Mouse (Mus musculus) G1E (cell line): ENCODE measurements around the gene Zfp110. TPM values are rescaled to one million over a fixed set of nuclear protein-coding genes. Genes with fewer than 3 reads are reported as not detected.

Experiments
- ATAC-seq: 2 replicates; pipeline ENCODE4 v1.8.0; 2016; ENCODE audit warnings: mild to moderate bottlenecking; ENCODE audit not compliant: insufficient number of reproducible peaks, poor library complexity, low FRiP score, severe bottlenecking; ENCODE audit errors: extremely low read depth
- DNase-seq: peaks from one replicate; pipeline ENCODE4 v3.0.0; 2012; ENCODE audit warnings: low spot score
- H3K27me3 ChIP-seq: 2 replicates; pipeline ENCODE4 v1.6.1; 2012; ENCODE audit warnings: mild to moderate bottlenecking, low read length, inconsistent platforms; ENCODE audit not compliant: insufficient read depth
- H3K36me3 ChIP-seq: replicated peaks from 2 replicates; pipeline ENCODE3; 2012; ENCODE audit warnings: mild to moderate bottlenecking, inconsistent platforms
- H3K4me1 ChIP-seq: 2 replicates; pipeline ENCODE4 v1.6.1; 2012; ENCODE audit warnings: low read depth, low read length, inconsistent platforms, mixed read lengths; ENCODE audit not compliant: insufficient read depth
- H3K4me3 ChIP-seq: 2 replicates; pipeline ENCODE4 v1.5.1; 2012; ENCODE audit warnings: low read depth, mild to moderate bottlenecking, inconsistent platforms, low read length, moderate library complexity, mixed read lengths
- H3K9me3 ChIP-seq: replicated peaks from 2 replicates; pipeline ENCODE4 v1.6.1; 2012; ENCODE audit warnings: inconsistent platforms
- CTCF ChIP-seq: IDR thresholded peaks from 2 replicates; pipeline ENCODE4 v1.5.1; 2012; ENCODE audit warnings: low read depth, low read length, inconsistent platforms, mixed read lengths
- GATA1 ChIP-seq: IDR thresholded peaks from 2 replicates; pipeline ENCODE4 v1.6.1; 2012; ENCODE audit warnings: borderline replicate concordance, low read length, inconsistent platforms, mixed read lengths
- GATA2 ChIP-seq: IDR thresholded peaks from 2 replicates; pipeline ENCODE4 v1.6.1; 2012; ENCODE audit warnings: low read depth, low read length, inconsistent platforms, borderline replicate concordance
- POLR2AphosphoS5 ChIP-seq: IDR thresholded peaks from 2 replicates; pipeline ENCODE4 v1.6.1; 2012; ENCODE audit warnings: low read depth, low read length, inconsistent platforms; ENCODE audit not compliant: insufficient replicate concordance
- TAL1 ChIP-seq: conservative IDR thresholded peaks from 2 replicates; pipeline ENCODE4 v1.6.1; 2012; ENCODE audit warnings: low read depth, low read length, inconsistent platforms, mixed read lengths
- polyA plus RNA-seq: library from polyadenylated mRNA; stranded (reverse); fragments of >175 nt; gene quantifications from 2 replicates; pipeline ENCODE4 v1.2.3, GENCODE M21; 2012
- total RNA-seq, 2 experiments: library from RNA; stranded (forward) in 1 of 2; stranded (reverse) in 1 of 2; fragments of 200-1000 nt in 1 of 2; fragments of >200 nt in 1 of 2; fragmentation: Nextera tagmentation in 1 of 2; gene quantifications; 2 replicates each; pipeline ENCODE4 v1.2.3; 2014 to 2017

Gene Zfp110
- total and polyA plus RNA-seq, 3 experiments, result 3.2 to 59.9 (median 53.1) TPM

- Histone ChIP-seq H3K36me3 (peaks cover 30% of the 10 kb centered on the region), H3K4me3 (no peak within 1 kb of the TSS), H3K27me3 (no peaks in the 10 kb centered on the region), H3K9me3 (peaks cover 14% of the 10 kb centered on the region), H3K4me1 (no peaks in the 10 kb centered on the region)
- no peak for ATAC-seq
- TF ChIP-seq POLR2AphosphoS5, result no peak
- TF ChIP-seq GATA1, result no peak
- TF ChIP-seq CTCF, result no peak
- no peak for TF ChIP-seq GATA2
- TF ChIP-seq TAL1, result no peak
- DNase-seq, result no peak
Measured at GRCm38 (mm10) chr7:12802866-12803726, 31.5 kb upstream of the Zfp110 start, which contains the start of gene Zscan18. Zscan18 (minus strand) TSS chr7:12803635.

- H3K9me3 ChIP-seq, result peaks cover 15% of the 10 kb centered on the region
- H3K4me1 ChIP-seq, result no peaks in the 10 kb centered on the region
- no peak for TF ChIP-seq GATA1
- TF ChIP-seq GATA2, result no peak
- TF ChIP-seq POLR2AphosphoS5, result no peak
- TF ChIP-seq CTCF, result no peak
- TF ChIP-seq TAL1, result no peak
- no peak overlapping the region for H3K4me3 ChIP-seq
- ATAC-seq, result no peak
- H3K36me3 ChIP-seq, result peaks cover 36% of the 10 kb centered on the region
- DNase-seq, result no peak
- no peaks in the 10 kb centered on the region for H3K27me3 ChIP-seq
Measured at GRCm38 (mm10) chr7:12803727-12804071, 30.9 kb upstream of the Zfp110 start.

GRCm38 (mm10) chr7:12815566-12815965 is 19.0 kb upstream of the Zfp110 start:
- Histone ChIP-seq H3K27me3 (no peaks in the 10 kb centered on the region), H3K36me3 (peaks cover 45% of the 10 kb centered on the region), H3K4me3 (no peak overlapping the region), H3K4me1 (peaks cover 14% of the 10 kb centered on the region; the same call in 1 of the 2 replicates), H3K9me3 (peaks cover 39% of the 10 kb centered on the region)
- TF ChIP-seq GATA2 (no peak), CTCF (no peak), GATA1 (no peak)
- DNase-seq (no peak), ATAC-seq (no peak)

DNA sequence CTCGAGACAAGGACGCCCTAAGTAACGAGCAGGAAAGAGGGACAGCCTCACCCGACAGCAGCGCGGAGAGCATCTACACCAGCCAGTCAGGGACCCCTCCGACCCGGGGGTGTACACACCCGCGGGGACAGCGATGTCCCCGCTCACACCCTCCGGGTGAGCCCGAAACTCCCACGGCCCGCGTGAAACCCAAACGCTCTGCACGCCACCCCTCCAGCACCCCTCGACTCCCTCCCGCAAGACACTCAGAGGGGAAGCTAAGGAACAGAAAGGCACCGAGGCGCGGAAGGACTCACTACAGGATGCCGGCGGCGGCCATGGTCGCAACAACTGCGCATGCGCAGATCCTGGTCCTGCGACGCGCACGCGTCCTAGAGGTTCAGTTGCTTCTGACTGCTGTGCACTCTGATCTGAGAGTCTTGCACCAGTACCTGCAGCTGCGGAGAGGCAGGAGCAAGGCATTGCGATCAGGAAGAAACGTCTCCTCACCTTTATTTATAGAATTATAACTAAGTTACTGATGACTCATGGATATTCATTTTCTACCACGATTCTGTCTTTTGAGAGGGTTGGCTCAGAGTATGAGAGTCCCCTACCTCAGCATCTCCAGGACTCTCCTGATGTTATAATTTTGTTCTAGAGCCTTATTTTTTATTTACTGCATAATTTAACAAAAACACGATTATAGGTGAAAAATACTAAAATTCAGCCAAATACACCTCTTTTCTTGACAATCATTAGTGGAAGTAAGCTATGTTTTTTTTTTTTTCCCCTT is 15.9 kb upstream of the Zfp110 start, which contains the start of gene Zfp329:
Zfp329 (minus strand) TSS at position 338 of the 775 bp plus-strand sequence.
- ATAC-seq, result peak; percentile 95
- H3K9me3 ChIP-seq, result peaks cover 24% of the 10 kb centered on the region
- TF ChIP-seq CTCF, result no peak
- TF ChIP-seq GATA2, result no peak
- no peak for TF ChIP-seq POLR2AphosphoS5
- no peak for TF ChIP-seq TAL1
- TF ChIP-seq GATA1, result no peak

DNA sequence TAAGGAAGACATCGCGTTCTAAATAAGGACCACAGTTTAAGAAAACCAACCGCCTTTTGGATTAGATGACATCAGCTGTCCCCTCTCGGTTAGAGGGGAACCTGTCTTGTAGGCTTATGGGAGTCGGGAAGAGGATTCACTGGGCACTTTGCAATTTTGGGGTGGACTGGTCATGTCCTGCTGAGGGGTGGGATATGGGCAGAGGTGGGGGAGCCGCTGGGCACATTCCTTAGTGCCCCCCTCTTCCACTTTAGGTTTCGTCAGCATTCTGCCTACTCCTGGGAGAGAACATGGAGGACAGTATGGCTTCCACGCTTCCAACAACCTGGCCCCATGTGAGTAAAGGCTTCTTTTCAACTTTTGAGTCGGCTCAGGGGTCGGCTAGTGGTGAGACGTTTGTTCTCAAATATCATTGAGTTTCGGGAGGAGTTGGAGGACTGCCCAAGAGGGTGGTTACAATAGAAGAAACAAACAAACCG is 671 bp downstream of the Zfp110 start:
- TF ChIP-seq GATA2 (no peak), CTCF (no peak), TAL1 (no peak), GATA1 (no peak), POLR2AphosphoS5 (no peak)
- 0 out of 2 replicates have a peak, but pooled peaks have one; percentile 12 for ATAC-seq
- Histone ChIP-seq H3K36me3 (peaks cover 40% of the 10 kb centered on the region), H3K4me1 (peaks cover 18% of the 10 kb centered on the region), H3K9me3 (peaks cover 27% of the 10 kb centered on the region), H3K4me3 (peak overlapping the region; percentile 76), H3K27me3 (no peaks in the 10 kb centered on the region)
- peak; percentile 15 for DNase-seq

More for the DNA sequence above, 15.9 kb upstream of the Zfp110 start, which contains the start of gene Zfp329:
- Histone ChIP-seq H3K36me3 (peaks cover 19% of the 10 kb centered on the region), H3K4me1 (peaks cover 14% of the 10 kb centered on the region; the same call in 1 of the 2 replicates), H3K27me3 (no peaks in the 10 kb centered on the region), H3K4me3 (peak within 1 kb of the TSS; percentile 89)
- peak; percentile 84 for DNase-seq

- Histone ChIP-seq H3K36me3 (peaks cover 46% of the 10 kb centered on the region), H3K4me3 (peak overlapping the region; percentile 76), H3K27me3 (no peaks in the 10 kb centered on the region), H3K9me3 (peaks cover 29% of the 10 kb centered on the region), H3K4me1 (peaks cover 18% of the 10 kb centered on the region)
- TF ChIP-seq CTCF, result no peak
- no peak for TF ChIP-seq POLR2AphosphoS5
- TF ChIP-seq GATA2, result no peak
- TF ChIP-seq TAL1, result no peak
- no peak for TF ChIP-seq GATA1
- ATAC-seq, result no peak
- DNase-seq, result no peak
Measured at GRCm38 (mm10) chr7:12835779-12836178, 1.2 kb downstream of the Zfp110 start.
